Mouse (Mus musculus): ENCODE data around the gene Gm45337. TPM values are rescaled to one million over a fixed set of nuclear protein-coding genes. Genes with fewer than 3 reads are reported as not detected.
"Not testable (repeated sequence)": the region's sequence is repeated elsewhere in the genome, so short reads cannot be mapped to it uniquely, and the experiment has no call there.

The Gm45337 gene
- not detected in 2 replicates for polyA plus RNA-seq (2014; fragmentation: Nextera tagmentation; extraction: Ambion mirVana)

DNA sequence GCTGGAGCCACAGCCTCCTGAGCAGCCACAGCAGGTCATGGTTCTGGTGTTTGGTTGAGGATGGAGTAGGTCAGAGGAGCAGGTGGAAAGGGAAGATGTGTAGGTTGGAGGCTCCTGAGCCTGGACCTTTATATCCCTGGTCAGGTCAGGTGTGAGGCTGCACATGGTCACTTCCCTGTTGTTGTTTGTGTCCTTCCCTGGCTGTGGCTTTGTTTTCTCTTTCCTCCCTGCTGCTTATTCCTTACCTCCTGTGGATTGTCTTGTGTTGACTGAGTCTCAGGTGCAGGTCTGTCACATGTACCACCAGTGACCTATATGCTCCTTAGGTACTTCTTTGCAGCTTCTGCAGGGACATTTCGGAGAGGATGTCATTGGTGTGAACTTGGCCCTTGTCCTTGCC is at the start of gene Gm45337:
Gm45337 (minus strand) TSS at position 101 of the 400 bp plus-strand sequence.
- 81% methylated on average over 1 of the region's 1 CpGs for WGBS

GRCm38 (mm10) chr7:142190289-142190688 is 45.9 kb upstream of the Gm45337 start, which contains the start of gene Gm10153:
Gene Gm10153, minus strand, starts transcription at chr7:142190389.
- 56% methylated on average over 2 of the region's 2 CpGs for WGBS
- Histone ChIP-seq H3K9ac (ENCODE audit: low read length) (no peak within 1 kb of the TSS), H3K4me3 (ENCODE audit: low read depth, low read length) (no peak within 1 kb of the TSS), H3K4me2 (ENCODE audit: low read depth, severe bottlenecking) (no peak within 1 kb of the TSS), H3K36me3 (ENCODE audit: control insufficient read depth, insufficient read depth, low read length) (no peaks in the 10 kb centered on the region), H3K27me3 (ENCODE audit: control insufficient read depth, insufficient read depth, low read length) (no peaks in the 10 kb centered on the region), H3K9me3 (ENCODE audit: control insufficient read depth, low read length) (no peaks in the 10 kb centered on the region), H3K27ac (replicated peaks; ENCODE audit: low read depth, low read length) (no peak within 1 kb of the TSS), H3K4me1 (ENCODE audit: control insufficient read depth, insufficient read depth, low read length) (no peaks in the 10 kb centered on the region)
- ATAC-seq (ENCODE audit: insufficient number of reproducible peaks, low FRiP score, low TSS enrichment, low read depth) (no peak), DNase-seq (ENCODE audit: low spot score) (peak; percentile 14)

More for the DNA sequence above, at the start of gene Gm45337:
- Histone ChIP-seq H3K36me3 (ENCODE audit: control insufficient read depth, insufficient read depth, low read length) (no peaks in the 10 kb centered on the region), H3K4me1 (ENCODE audit: control insufficient read depth, insufficient read depth, low read length) (no peaks in the 10 kb centered on the region), H3K27me3 (ENCODE audit: control insufficient read depth, insufficient read depth, low read length) (no peaks in the 10 kb centered on the region), H3K9ac (ENCODE audit: low read length) (no peak within 1 kb of the TSS), H3K9me3 (ENCODE audit: control insufficient read depth, low read length) (no peaks in the 10 kb centered on the region), H3K4me2 (ENCODE audit: low read depth, severe bottlenecking) (no peak within 1 kb of the TSS), H3K4me3 (ENCODE audit: low read depth, low read length) (no peak within 1 kb of the TSS), H3K27ac (replicated peaks; ENCODE audit: low read depth, low read length) (no peak within 1 kb of the TSS)
- DNase-seq (ENCODE audit: low spot score) (no peak), ATAC-seq (ENCODE audit: insufficient number of reproducible peaks, low FRiP score, low TSS enrichment, low read depth) (no peak)

DNA sequence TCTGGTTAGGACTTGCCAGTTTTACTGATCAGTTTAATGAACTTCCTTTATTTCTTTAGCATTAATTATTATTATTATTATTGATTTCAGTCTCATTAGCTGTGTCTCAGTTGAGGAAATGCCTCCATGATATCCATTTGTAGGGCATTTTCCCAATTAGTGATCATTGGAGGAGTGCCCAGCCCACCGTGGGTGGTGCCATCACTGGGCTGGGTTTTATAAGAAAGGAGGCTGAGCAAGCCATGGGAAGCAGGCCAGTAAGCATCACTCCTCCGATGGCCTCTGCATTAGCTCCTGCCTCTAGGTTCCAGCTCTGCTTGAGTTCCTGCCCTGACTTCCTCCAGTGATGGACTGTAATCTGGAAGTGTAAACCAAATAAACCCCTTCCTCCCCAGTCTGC is 43.7 kb upstream of the Gm45337 start:
- Histone ChIP-seq H3K4me2 (ENCODE audit: low read depth, severe bottlenecking) (no peak overlapping the region), H3K4me1 (ENCODE audit: control insufficient read depth, insufficient read depth, low read length) (no peaks in the 10 kb centered on the region), H3K4me3 (ENCODE audit: low read depth, low read length) (no peak overlapping the region), H3K27ac (replicated peaks; ENCODE audit: low read depth, low read length) (no peak overlapping the region), H3K9ac (ENCODE audit: low read length) (no peak overlapping the region), H3K27me3 (ENCODE audit: control insufficient read depth, insufficient read depth, low read length) (no peaks in the 10 kb centered on the region), H3K36me3 (ENCODE audit: control insufficient read depth, insufficient read depth, low read length) (no peaks in the 10 kb centered on the region), H3K9me3 (ENCODE audit: control insufficient read depth, low read length) (no peaks in the 10 kb centered on the region)
- peak; percentile 10 for DNase-seq (ENCODE audit: low spot score)
- no peak for ATAC-seq (ENCODE audit: insufficient number of reproducible peaks, low FRiP score, low TSS enrichment, low read depth)
- 79% methylated on average over 2 of the region's 2 CpGs for WGBS

GRCm38 (mm10) chr7:142181021-142181420 is 36.6 kb upstream of the Gm45337 start:
- H3K27me3 ChIP-seq (ENCODE audit: control insufficient read depth, insufficient read depth, low read length) = no peaks in the 10 kb centered on the region
- 50% methylated on average over 1 of the region's 1 CpGs for WGBS
- no peaks in the 10 kb centered on the region for H3K36me3 ChIP-seq (ENCODE audit: control insufficient read depth, insufficient read depth, low read length)

DNA sequence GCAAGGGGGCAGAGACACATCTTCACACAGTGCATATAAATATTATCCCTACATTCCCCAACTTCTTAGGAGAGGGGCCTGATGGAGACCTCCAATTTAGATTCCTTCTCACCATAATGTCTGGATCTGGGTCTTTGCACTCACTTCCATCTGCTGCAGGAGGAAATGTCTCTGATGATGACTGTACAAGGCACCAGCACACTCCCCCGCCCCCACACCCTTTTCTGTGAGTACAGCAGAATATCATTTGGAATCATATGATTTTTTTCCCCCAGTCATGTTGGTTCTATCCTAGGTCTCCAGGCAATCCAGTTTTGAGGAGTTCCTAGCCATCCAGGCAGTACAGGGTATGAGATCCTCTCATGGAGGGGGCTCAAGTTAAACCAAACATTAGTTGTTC is 34.3 kb upstream of the Gm45337 start:
- Histone ChIP-seq H3K9me3 (ENCODE audit: control insufficient read depth, low read length) (no peaks in the 10 kb centered on the region), H3K4me3 (ENCODE audit: low read depth, low read length) (no peak overlapping the region), H3K27ac (replicated peaks; ENCODE audit: low read depth, low read length) (no peak overlapping the region), H3K36me3 (ENCODE audit: control insufficient read depth, insufficient read depth, low read length) (no peaks in the 10 kb centered on the region), H3K4me1 (ENCODE audit: control insufficient read depth, insufficient read depth, low read length) (no peaks in the 10 kb centered on the region), H3K4me2 (ENCODE audit: low read depth, severe bottlenecking) (no peak overlapping the region), H3K9ac (ENCODE audit: low read length) (no peak overlapping the region), H3K27me3 (ENCODE audit: control insufficient read depth, insufficient read depth, low read length) (no peaks in the 10 kb centered on the region)
- no peak for ATAC-seq (ENCODE audit: insufficient number of reproducible peaks, low FRiP score, low TSS enrichment, low read depth)
- WGBS = 90% methylated on average over 1 of the region's 1 CpGs
- DNase-seq (ENCODE audit: low spot score) = no peak

More at GRCm38 (mm10) chr7:142181021-142181420, 36.6 kb upstream of the Gm45337 start:
- H3K9me3 ChIP-seq (ENCODE audit: control insufficient read depth, low read length) = no peaks in the 10 kb centered on the region
- ATAC-seq (ENCODE audit: insufficient number of reproducible peaks, low FRiP score, low TSS enrichment, low read depth) = no peak
- no peak for DNase-seq (ENCODE audit: low spot score)
- H3K27ac ChIP-seq (replicated peaks; ENCODE audit: low read depth, low read length) = no peak overlapping the region
- no peak overlapping the region for H3K9ac ChIP-seq (ENCODE audit: low read length)
- no peak overlapping the region for H3K4me3 ChIP-seq (ENCODE audit: low read depth, low read length)
- no peaks in the 10 kb centered on the region for H3K4me1 ChIP-seq (ENCODE audit: control insufficient read depth, insufficient read depth, low read length)
- no peak overlapping the region for H3K4me2 ChIP-seq (ENCODE audit: low read depth, severe bottlenecking)

GRCm38 (mm10) chr7:142175905-142176304 is 31.5 kb upstream of the Gm45337 start, which contains the start of gene Krtap5-2:
Gene Krtap5-2, minus strand, starts transcription at chr7:142176005.
- H3K36me3 ChIP-seq (ENCODE audit: control insufficient read depth, insufficient read depth, low read length); ATAC-seq (ENCODE audit: insufficient number of reproducible peaks, low FRiP score, low TSS enrichment, low read depth); H3K4me2 ChIP-seq (ENCODE audit: low read depth, severe bottlenecking); DNase-seq (ENCODE audit: low spot score); H3K9ac ChIP-seq (ENCODE audit: low read length); H3K27ac ChIP-seq (replicated peaks; ENCODE audit: low read depth, low read length); H3K4me3 ChIP-seq (ENCODE audit: low read depth, low read length); H3K4me1 ChIP-seq (ENCODE audit: control insufficient read depth, insufficient read depth, low read length); H3K9me3 ChIP-seq (ENCODE audit: control insufficient read depth, low read length); H3K27me3 ChIP-seq (ENCODE audit: control insufficient read depth, insufficient read depth, low read length): not testable (repeated sequence)

DNA sequence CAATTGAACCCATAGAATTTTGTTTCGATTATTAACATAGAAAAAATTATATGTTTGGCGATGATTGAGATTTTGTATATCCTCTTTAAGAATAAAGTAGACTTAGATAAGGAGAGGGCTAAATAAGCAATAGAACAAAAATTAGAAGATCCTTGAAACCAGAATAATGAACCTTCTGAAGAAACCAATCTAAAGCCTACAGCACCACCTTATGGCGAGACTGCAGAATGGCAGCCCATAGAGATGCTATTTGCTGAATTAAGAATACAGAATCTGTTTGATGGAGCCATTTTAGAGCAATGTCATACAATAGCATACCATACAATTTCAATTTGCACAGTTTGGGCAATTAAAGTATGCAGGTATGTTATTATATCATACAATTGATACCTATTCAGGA is 25.4 kb upstream of the Gm45337 start:
- DNase-seq (ENCODE audit: low spot score) (no peak), ATAC-seq (ENCODE audit: insufficient number of reproducible peaks, low FRiP score, low TSS enrichment, low read depth) (no peak)
- Histone ChIP-seq H3K27ac (replicated peaks; ENCODE audit: low read depth, low read length) (no peak overlapping the region), H3K9ac (ENCODE audit: low read length) (no peak overlapping the region), H3K4me3 (ENCODE audit: low read depth, low read length) (no peak overlapping the region), H3K9me3 (ENCODE audit: control insufficient read depth, low read length) (no peaks in the 10 kb centered on the region), H3K4me1 (ENCODE audit: control insufficient read depth, insufficient read depth, low read length) (no peaks in the 10 kb centered on the region), H3K27me3 (ENCODE audit: control insufficient read depth, insufficient read depth, low read length) (no peaks in the 10 kb centered on the region), H3K4me2 (ENCODE audit: low read depth, severe bottlenecking) (no peak overlapping the region), H3K36me3 (ENCODE audit: control insufficient read depth, insufficient read depth, low read length) (no peaks in the 10 kb centered on the region)
- 44% methylated on average over 3 of the region's 3 CpGs for WGBS

- not testable (repeated sequence) for H3K4me3 ChIP-seq (ENCODE audit: low read depth, low read length); H3K27ac ChIP-seq (replicated peaks; ENCODE audit: low read depth, low read length); H3K27me3 ChIP-seq (ENCODE audit: control insufficient read depth, insufficient read depth, low read length); H3K9ac ChIP-seq (ENCODE audit: low read length); H3K36me3 ChIP-seq (ENCODE audit: control insufficient read depth, insufficient read depth, low read length); H3K4me1 ChIP-seq (ENCODE audit: control insufficient read depth, insufficient read depth, low read length); ATAC-seq (ENCODE audit: insufficient number of reproducible peaks, low FRiP score, low TSS enrichment, low read depth); H3K9me3 ChIP-seq (ENCODE audit: control insufficient read depth, low read length); DNase-seq (ENCODE audit: low spot score); H3K4me2 ChIP-seq (ENCODE audit: low read depth, severe bottlenecking)
These were observed 21.2 kb upstream of the Gm45337 start, which contains the start of gene Gm4553 for GRCm38 (mm10) chr7:142165639-142166038. Gene Gm4553, minus strand, starts transcription at chr7:142165739.

- WGBS = 88% methylated on average over 3 of the region's 3 CpGs
- H3K27ac ChIP-seq (replicated peaks; ENCODE audit: low read depth, low read length) = no peak overlapping the region
- no peak overlapping the region for H3K9ac ChIP-seq (ENCODE audit: low read length)
- H3K4me3 ChIP-seq (ENCODE audit: low read depth, low read length) = no peak overlapping the region
- H3K4me2 ChIP-seq (ENCODE audit: low read depth, severe bottlenecking) = no peak overlapping the region
- no peak for DNase-seq (ENCODE audit: low spot score)
- no peaks in the 10 kb centered on the region for H3K9me3 ChIP-seq (ENCODE audit: control insufficient read depth, low read length)
- no peak for ATAC-seq (ENCODE audit: insufficient number of reproducible peaks, low FRiP score, low TSS enrichment, low read depth)
- no peaks in the 10 kb centered on the region for H3K36me3 ChIP-seq (ENCODE audit: control insufficient read depth, insufficient read depth, low read length)
- no peaks in the 10 kb centered on the region for H3K4me1 ChIP-seq (ENCODE audit: control insufficient read depth, insufficient read depth, low read length)
- H3K27me3 ChIP-seq (ENCODE audit: control insufficient read depth, insufficient read depth, low read length) = no peaks in the 10 kb centered on the region
These were observed 15.0 kb upstream of the Gm45337 start for GRCm38 (mm10) chr7:142159366-142159765.
